Mouse (Mus musculus) thymus, adult 2 months (tissue): ENCODE results near the gene Cacna1d.

Experiments used
- CTCF ChIP-seq: fragments of 200-500 bp; IDR thresholded peaks from 2 replicates; pipeline ENCODE4 v1.5.1; 2012; ENCODE audit warnings: mild to moderate bottlenecking, control low read depth, low read length, moderate library complexity, borderline replicate concordance; ENCODE audit not compliant: control insufficient read depth, poor library complexity, insufficient read depth; ENCODE audit errors: extremely low read depth
- POLR2A ChIP-seq: fragments of 200-500 bp; IDR thresholded peaks from 2 replicates; pipeline ENCODE4 v1.6.1; 2012; ENCODE audit warnings: mild to moderate bottlenecking, low read length, control low read depth, moderate library complexity; ENCODE audit not compliant: control insufficient read depth, poor library complexity, insufficient read depth; ENCODE audit errors: extremely low read depth

- TF ChIP-seq POLR2A (no peak), CTCF (no peak)
Observed at GRCm38 (mm10) chr14:30455801-30456595, 35.3 kb downstream of the Cacna1d start.
